Mouse (Mus musculus): ENCODE measurements around the gene Slc6a18. TPM values are rescaled to one million over a fixed set of nuclear protein-coding genes. Genes with fewer than 3 reads are reported as not detected.

Gene Slc6a18
- polyA plus RNA-seq, 1 experiment: not detected

GRCm38 (mm10) chr13:73637826-73638225 is 40.0 kb downstream of the Slc6a18 start:
- Histone ChIP-seq H3K79me3 (ENCODE audit: low read depth) (no peaks in the 10 kb centered on the region), H3K4me3 (ENCODE audit: insufficient read depth, poor library complexity, severe bottlenecking) (no peak overlapping the region), H3K79me2 (ENCODE audit: control insufficient read depth, insufficient read depth) (no peaks in the 10 kb centered on the region), H3K27me3 (ENCODE audit: control insufficient read depth, insufficient read depth, insufficient read length) (no peaks in the 10 kb centered on the region), H3ac (ENCODE audit: control insufficient read depth, insufficient read length, low read depth) (no peak overlapping the region), H3K36me3 (ENCODE audit: control insufficient read depth, insufficient read depth) (no peaks in the 10 kb centered on the region)
- TF ChIP-seq MAX (IDR thresholded peaks at IDR 0.05) (no peak), USF1 (IDR thresholded peaks at IDR 0.05; ENCODE audit: low read depth) (no peak), MYOD1 (IDR thresholded peaks at IDR 0.05; ENCODE audit: control insufficient read depth, insufficient read length, low read depth) (no peak), FOSL1 (IDR thresholded peaks at IDR 0.05; ENCODE audit: insufficient read depth, low read length, poor library complexity, severe bottlenecking) (no peak), MYOG (IDR thresholded peaks at IDR 0.05; ENCODE audit: control insufficient read depth, extremely low read depth, insufficient read length) (no peak), CTCF (IDR thresholded peaks at IDR 0.05; ENCODE audit: control insufficient read depth, insufficient read depth, insufficient read length) (no peak), CEBPB (IDR thresholded peaks at IDR 0.05; ENCODE audit: low read depth) (no peak)

GRCm38 (mm10) chr13:73631837-73632236 is 46.0 kb downstream of the Slc6a18 start:
- no peak overlapping the region for H3ac ChIP-seq (ENCODE audit: control insufficient read depth, insufficient read length, low read depth)
- H3K79me2 ChIP-seq (ENCODE audit: control insufficient read depth, insufficient read depth): no peaks in the 10 kb centered on the region
- no peak for TF ChIP-seq MYOG (IDR thresholded peaks at IDR 0.05; ENCODE audit: control insufficient read depth, extremely low read depth, insufficient read length)
- no peak for TF ChIP-seq CTCF (IDR thresholded peaks at IDR 0.05; ENCODE audit: control insufficient read depth, insufficient read depth, insufficient read length)
- TF ChIP-seq MAX (IDR thresholded peaks at IDR 0.05): no peak
- TF ChIP-seq CEBPB (IDR thresholded peaks at IDR 0.05; ENCODE audit: low read depth): no peak
- TF ChIP-seq FOSL1 (IDR thresholded peaks at IDR 0.05; ENCODE audit: insufficient read depth, low read length, poor library complexity, severe bottlenecking): no peak
- TF ChIP-seq MYOD1 (IDR thresholded peaks at IDR 0.05; ENCODE audit: control insufficient read depth, insufficient read length, low read depth): no peak
- TF ChIP-seq USF1 (IDR thresholded peaks at IDR 0.05; ENCODE audit: low read depth): no peak
- no peak overlapping the region for H3K4me3 ChIP-seq (ENCODE audit: insufficient read depth, poor library complexity, severe bottlenecking)
- H3K36me3 ChIP-seq (ENCODE audit: control insufficient read depth, insufficient read depth): no peaks in the 10 kb centered on the region
- H3K79me3 ChIP-seq (ENCODE audit: low read depth): no peaks in the 10 kb centered on the region
- no peaks in the 10 kb centered on the region for H3K27me3 ChIP-seq (ENCODE audit: control insufficient read depth, insufficient read depth, insufficient read length)

- no peak overlapping the region for H3ac ChIP-seq (ENCODE audit: control insufficient read depth, insufficient read length, low read depth)
- H3K79me3 ChIP-seq (ENCODE audit: low read depth): no peaks in the 10 kb centered on the region
- H3K4me3 ChIP-seq (ENCODE audit: insufficient read depth, poor library complexity, severe bottlenecking): no peak overlapping the region
- H3K79me2 ChIP-seq (ENCODE audit: control insufficient read depth, insufficient read depth): no peaks in the 10 kb centered on the region
- TF ChIP-seq MYOG (IDR thresholded peaks at IDR 0.05; ENCODE audit: control insufficient read depth, extremely low read depth, insufficient read length): no peak
- TF ChIP-seq CTCF (IDR thresholded peaks at IDR 0.05; ENCODE audit: control insufficient read depth, insufficient read depth, insufficient read length): no peak
- TF ChIP-seq CEBPB (IDR thresholded peaks at IDR 0.05; ENCODE audit: low read depth): no peak
- H3K27me3 ChIP-seq (ENCODE audit: control insufficient read depth, insufficient read depth, insufficient read length): no peaks in the 10 kb centered on the region
- H3K36me3 ChIP-seq (ENCODE audit: control insufficient read depth, insufficient read depth): no peaks in the 10 kb centered on the region
Observed at GRCm38 (mm10) chr13:73628586-73629113, 49.2 kb downstream of the Slc6a18 start.

- peak within 1 kb of the TSS; percentile 66 for H3ac ChIP-seq (ENCODE audit: control insufficient read depth, insufficient read length, low read depth)
- H3K27me3 ChIP-seq (ENCODE audit: control insufficient read depth, insufficient read depth, insufficient read length): no peaks in the 10 kb centered on the region
- no peaks in the 10 kb centered on the region for H3K36me3 ChIP-seq (ENCODE audit: control insufficient read depth, insufficient read depth)
- H3K79me2 ChIP-seq (ENCODE audit: control insufficient read depth, insufficient read depth): no peaks in the 10 kb centered on the region
- H3K4me3 ChIP-seq (ENCODE audit: insufficient read depth, poor library complexity, severe bottlenecking): no peak within 1 kb of the TSS
- no peaks in the 10 kb centered on the region for H3K79me3 ChIP-seq (ENCODE audit: low read depth)
- no peak for TF ChIP-seq MYOD1 (IDR thresholded peaks at IDR 0.05; ENCODE audit: control insufficient read depth, insufficient read length, low read depth)
- TF ChIP-seq FOSL1 (IDR thresholded peaks at IDR 0.05; ENCODE audit: insufficient read depth, low read length, poor library complexity, severe bottlenecking): no peak
- no peak for TF ChIP-seq USF1 (IDR thresholded peaks at IDR 0.05; ENCODE audit: low read depth)
- TF ChIP-seq CTCF (IDR thresholded peaks at IDR 0.05; ENCODE audit: control insufficient read depth, insufficient read depth, insufficient read length): no peak
- no peak for TF ChIP-seq MAX (IDR thresholded peaks at IDR 0.05)
- no peak for TF ChIP-seq MYOG (IDR thresholded peaks at IDR 0.05; ENCODE audit: control insufficient read depth, extremely low read depth, insufficient read length)
- no peak for TF ChIP-seq CEBPB (IDR thresholded peaks at IDR 0.05; ENCODE audit: low read depth)
Observed at GRCm38 (mm10) chr13:73626745-73627549, 50.9 kb downstream of the Slc6a18 start, which contains the start of gene Tert. Gene Tert (plus strand): TSS chr13:73626911.

- H3K79me3 ChIP-seq (ENCODE audit: low read depth): no peaks in the 10 kb centered on the region
- H3K4me3 ChIP-seq (ENCODE audit: insufficient read depth, poor library complexity, severe bottlenecking): no peak overlapping the region
- no peaks in the 10 kb centered on the region for H3K79me2 ChIP-seq (ENCODE audit: control insufficient read depth, insufficient read depth)
- H3K36me3 ChIP-seq (ENCODE audit: control insufficient read depth, insufficient read depth): peaks cover 3% of the 10 kb centered on the region
- TF ChIP-seq CTCF (IDR thresholded peaks at IDR 0.05; ENCODE audit: control insufficient read depth, insufficient read depth, insufficient read length) (no peak), FOSL1 (IDR thresholded peaks at IDR 0.05; ENCODE audit: insufficient read depth, low read length, poor library complexity, severe bottlenecking) (no peak), USF1 (IDR thresholded peaks at IDR 0.05; ENCODE audit: low read depth) (no peak), CEBPB (IDR thresholded peaks at IDR 0.05; ENCODE audit: low read depth) (no peak), MYOG (IDR thresholded peaks at IDR 0.05; ENCODE audit: control insufficient read depth, extremely low read depth, insufficient read length) (no peak), MAX (IDR thresholded peaks at IDR 0.05) (no peak)
- no peak overlapping the region for H3ac ChIP-seq (ENCODE audit: control insufficient read depth, insufficient read length, low read depth)
- H3K27me3 ChIP-seq (ENCODE audit: control insufficient read depth, insufficient read depth, insufficient read length): no peaks in the 10 kb centered on the region
Observed at GRCm38 (mm10) chr13:73626410-73626744, 51.4 kb downstream of the Slc6a18 start.

Data from C2C12 (cell line).